Mouse (Mus musculus): ENCODE measurements around the gene Theg.

Gene Theg

GRCm38 (mm10) chr10:79554330-79555237 is 32.5 kb downstream of the Theg start, which contains the start of gene Mier2:
Gene Mier2, minus strand, starts transcription at chr10:79555199.
- no peaks in the 10 kb centered on the region for H3K27me3 ChIP-seq (ENCODE audit: control insufficient read depth, insufficient read depth, low read length, poor library complexity, severe bottlenecking)
- peak; percentile 86 for DNase-seq (ENCODE audit: low read depth, low spot score)

GRCm38 (mm10) chr10:79553691-79554090 is 33.4 kb downstream of the Theg start:
- H3K27me3 ChIP-seq (ENCODE audit: control insufficient read depth, insufficient read depth, low read length, poor library complexity, severe bottlenecking), result no peaks in the 10 kb centered on the region
- no peaks in the 10 kb centered on the region for H3K36me3 ChIP-seq (ENCODE audit: control insufficient read depth, insufficient read depth, low read length, poor library complexity, severe bottlenecking)
- no peak for DNase-seq (ENCODE audit: low read depth, low spot score)

More at GRCm38 (mm10) chr10:79554330-79555237, 32.5 kb downstream of the Theg start, which contains the start of gene Mier2:
- no peaks in the 10 kb centered on the region for H3K36me3 ChIP-seq (ENCODE audit: control insufficient read depth, insufficient read depth, low read length, poor library complexity, severe bottlenecking)

- H3K27me3 ChIP-seq (ENCODE audit: control insufficient read depth, insufficient read depth, low read length, poor library complexity, severe bottlenecking), result no peaks in the 10 kb centered on the region
- DNase-seq (ENCODE audit: low read depth, low spot score), result no peak
- H3K36me3 ChIP-seq (ENCODE audit: control insufficient read depth, insufficient read depth, low read length, poor library complexity, severe bottlenecking), result peaks cover 3% of the 10 kb centered on the region; the same call in 1 of the 2 replicates
Measured at GRCm38 (mm10) chr10:79553176-79553575, 34.0 kb downstream of the Theg start.

GRCm38 (mm10) chr10:79552531-79552930 is 34.6 kb downstream of the Theg start:
- Histone ChIP-seq H3K27me3 (ENCODE audit: control insufficient read depth, insufficient read depth, low read length, poor library complexity, severe bottlenecking) (no peaks in the 10 kb centered on the region), H3K36me3 (ENCODE audit: control insufficient read depth, insufficient read depth, low read length, poor library complexity, severe bottlenecking) (peaks cover 4% of the 10 kb centered on the region; the same call in 1 of the 2 replicates)
- no peak for DNase-seq (ENCODE audit: low read depth, low spot score)

GRCm38 (mm10) chr10:79550366-79550765 is 36.8 kb downstream of the Theg start:
- H3K27me3 ChIP-seq (ENCODE audit: control insufficient read depth, insufficient read depth, low read length, poor library complexity, severe bottlenecking), result no peaks in the 10 kb centered on the region
- DNase-seq (ENCODE audit: low read depth, low spot score), result no peak
- H3K36me3 ChIP-seq (ENCODE audit: control insufficient read depth, insufficient read depth, low read length, poor library complexity, severe bottlenecking), result peaks cover 4% of the 10 kb centered on the region; the same call in 1 of the 2 replicates

GRCm38 (mm10) chr10:79548971-79549723 is 38.0 kb downstream of the Theg start:
- DNase-seq (ENCODE audit: low read depth, low spot score), result no peak
- Histone ChIP-seq H3K36me3 (ENCODE audit: control insufficient read depth, insufficient read depth, low read length, poor library complexity, severe bottlenecking) (peaks cover 4% of the 10 kb centered on the region; the same call in 1 of the 2 replicates), H3K27me3 (ENCODE audit: control insufficient read depth, insufficient read depth, low read length, poor library complexity, severe bottlenecking) (no peaks in the 10 kb centered on the region)

- no peak for DNase-seq (ENCODE audit: low read depth, low spot score)
- no peaks in the 10 kb centered on the region for H3K27me3 ChIP-seq (ENCODE audit: control insufficient read depth, insufficient read depth, low read length, poor library complexity, severe bottlenecking)
Measured at GRCm38 (mm10) chr10:79548546-79548945, 38.6 kb downstream of the Theg start.

GRCm38 (mm10) chr10:79547148-79547675 is 39.9 kb downstream of the Theg start:
- Histone ChIP-seq H3K36me3 (ENCODE audit: control insufficient read depth, insufficient read depth, low read length, poor library complexity, severe bottlenecking) (peaks cover 4% of the 10 kb centered on the region; the same call in 1 of the 2 replicates), H3K27me3 (ENCODE audit: control insufficient read depth, insufficient read depth, low read length, poor library complexity, severe bottlenecking) (no peaks in the 10 kb centered on the region)
- DNase-seq (ENCODE audit: low read depth, low spot score), result no peak

More at GRCm38 (mm10) chr10:79548546-79548945, 38.6 kb downstream of the Theg start:
- H3K36me3 ChIP-seq (ENCODE audit: control insufficient read depth, insufficient read depth, low read length, poor library complexity, severe bottlenecking), result peaks cover 4% of the 10 kb centered on the region; the same call in 1 of the 2 replicates

- Histone ChIP-seq H3K36me3 (ENCODE audit: control insufficient read depth, insufficient read depth, low read length, poor library complexity, severe bottlenecking) (peaks cover 4% of the 10 kb centered on the region; the same call in 1 of the 2 replicates), H3K27me3 (ENCODE audit: control insufficient read depth, insufficient read depth, low read length, poor library complexity, severe bottlenecking) (no peaks in the 10 kb centered on the region)
- no peak for DNase-seq (ENCODE audit: low read depth, low spot score)
Measured at GRCm38 (mm10) chr10:79546483-79546882, 40.6 kb downstream of the Theg start.

GRCm38 (mm10) chr10:79545891-79546290 is 41.2 kb downstream of the Theg start:
- DNase-seq (ENCODE audit: low read depth, low spot score), result no peak
- peaks cover 4% of the 10 kb centered on the region; the same call in 1 of the 2 replicates for H3K36me3 ChIP-seq (ENCODE audit: control insufficient read depth, insufficient read depth, low read length, poor library complexity, severe bottlenecking)
- H3K27me3 ChIP-seq (ENCODE audit: control insufficient read depth, insufficient read depth, low read length, poor library complexity, severe bottlenecking), result no peaks in the 10 kb centered on the region

- DNase-seq (ENCODE audit: low read depth, low spot score), result no peak
- Histone ChIP-seq H3K36me3 (ENCODE audit: control insufficient read depth, insufficient read depth, low read length, poor library complexity, severe bottlenecking) (peaks cover 4% of the 10 kb centered on the region), H3K27me3 (ENCODE audit: control insufficient read depth, insufficient read depth, low read length, poor library complexity, severe bottlenecking) (no peaks in the 10 kb centered on the region)
Measured at GRCm38 (mm10) chr10:79544631-79545030, 42.5 kb downstream of the Theg start.

- H3K36me3 ChIP-seq (ENCODE audit: control insufficient read depth, insufficient read depth, low read length, poor library complexity, severe bottlenecking), result peaks cover 4% of the 10 kb centered on the region
- no peak for DNase-seq (ENCODE audit: low read depth, low spot score)
- no peaks in the 10 kb centered on the region for H3K27me3 ChIP-seq (ENCODE audit: control insufficient read depth, insufficient read depth, low read length, poor library complexity, severe bottlenecking)
Measured at GRCm38 (mm10) chr10:79543884-79544597, 43.1 kb downstream of the Theg start.

- H3K27me3 ChIP-seq (ENCODE audit: control insufficient read depth, insufficient read depth, low read length, poor library complexity, severe bottlenecking), result no peaks in the 10 kb centered on the region
Measured at GRCm38 (mm10) chr10:79542171-79542570, 45.0 kb downstream of the Theg start.

GRCm38 (mm10) chr10:79541522-79541921 is 45.6 kb downstream of the Theg start:
- H3K36me3 ChIP-seq (ENCODE audit: control insufficient read depth, insufficient read depth, low read length, poor library complexity, severe bottlenecking), result no peaks in the 10 kb centered on the region; the same call in 1 of the 2 replicates
- no peak for DNase-seq (ENCODE audit: low read depth, low spot score)
- no peaks in the 10 kb centered on the region for H3K27me3 ChIP-seq (ENCODE audit: control insufficient read depth, insufficient read depth, low read length, poor library complexity, severe bottlenecking)

More at GRCm38 (mm10) chr10:79542171-79542570, 45.0 kb downstream of the Theg start:
- DNase-seq (ENCODE audit: low read depth, low spot score), result no peak
- no peaks in the 10 kb centered on the region; the same call in 1 of the 2 replicates for H3K36me3 ChIP-seq (ENCODE audit: control insufficient read depth, insufficient read depth, low read length, poor library complexity, severe bottlenecking)
